Mouse (Mus musculus) liver, postnatal 0 days (tissue): Measurements from ENCODE around the gene Rgs2.

Source experiments
- CTCF ChIP-seq: sonication (generic); IDR thresholded peaks from 2 replicates; pipeline ENCODE4 v1.5.1; 2016; ENCODE audit warnings: antibody characterized with exemption, low read depth
- EP300 ChIP-seq: IDR thresholded peaks from 2 replicates; pipeline ENCODE4 v1.6.1; 2016; ENCODE audit warnings: antibody characterized with exemption, low read depth, mild to moderate bottlenecking

GRCm38 (mm10) chr1:143982085-143982764, 21.7 kb downstream of the Rgs2 start:
- TF ChIP-seq CTCF (no peak), EP300 (no peak)
